Mouse (Mus musculus) lung, postnatal 36 days (tissue): ENCODE measurements around the gene Ldah.
A peak's percentile ranks its signal among the peaks of the same experiment; 100 is the strongest.

Source experiments
- DNase-seq: peaks from one replicate; pipeline ENCODE4 v3.0.0; 2022; ENCODE audit warnings: mixed read lengths

The Ldah gene

DNA sequence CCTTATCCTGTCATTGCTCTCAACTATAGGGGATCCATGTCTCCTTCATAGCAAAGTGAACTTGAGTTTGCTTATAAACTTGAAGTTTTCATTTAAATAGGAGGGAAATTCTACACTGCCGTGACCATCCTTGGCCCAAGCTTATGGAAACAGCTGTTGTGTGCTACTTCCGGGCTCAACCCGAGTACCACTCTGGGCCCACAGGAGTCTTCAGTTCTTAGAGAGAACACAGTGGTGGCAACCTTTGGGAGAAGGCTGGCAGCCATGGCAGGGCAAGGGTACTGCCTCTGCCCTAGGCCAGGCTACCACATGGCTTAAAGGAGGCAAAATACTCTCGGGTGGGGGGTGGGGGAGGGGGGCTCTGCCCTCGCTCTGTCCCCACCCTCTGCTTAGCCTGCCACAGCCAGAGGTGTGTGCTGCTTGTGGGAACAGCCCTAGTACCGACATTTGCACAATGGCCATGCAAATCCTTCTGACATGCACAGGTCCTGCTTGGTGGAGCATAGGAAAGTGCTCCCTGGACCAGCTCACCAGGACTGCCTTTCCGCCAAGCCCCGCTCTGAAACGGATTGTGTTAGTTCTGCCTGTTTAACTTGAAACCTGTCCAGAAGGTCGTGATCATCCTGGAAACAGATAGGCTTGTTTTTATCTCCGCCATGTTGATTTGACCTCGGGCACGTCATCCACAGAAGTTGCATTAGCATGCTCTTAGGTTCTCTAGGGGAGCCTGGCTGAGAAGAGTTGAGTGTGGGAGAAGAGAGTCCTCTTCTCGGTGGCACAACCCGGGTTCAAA lies 73.5 kb downstream of the Ldah start:
- DNase-seq = no peak

DNA sequence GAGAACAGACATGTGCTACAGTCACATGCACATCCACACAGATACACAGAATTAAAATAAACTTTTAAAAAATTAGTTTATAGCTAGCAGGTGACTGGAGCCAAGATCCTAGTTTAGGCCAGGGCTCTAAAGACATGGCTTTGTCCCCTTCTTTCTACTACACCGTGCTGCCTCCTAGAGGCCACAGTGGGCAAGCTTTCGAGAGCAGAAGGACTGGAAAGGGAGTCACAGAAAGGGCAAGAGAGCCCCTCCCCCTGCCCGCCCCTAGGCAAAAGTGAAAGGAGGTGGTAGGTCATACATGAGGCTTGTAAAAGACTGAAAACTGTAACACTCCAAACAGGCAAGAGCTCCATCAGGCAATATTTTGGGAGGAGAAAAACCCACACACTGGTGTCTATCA lies 80.1 kb downstream of the Ldah start:
- no peak for DNase-seq

DNA sequence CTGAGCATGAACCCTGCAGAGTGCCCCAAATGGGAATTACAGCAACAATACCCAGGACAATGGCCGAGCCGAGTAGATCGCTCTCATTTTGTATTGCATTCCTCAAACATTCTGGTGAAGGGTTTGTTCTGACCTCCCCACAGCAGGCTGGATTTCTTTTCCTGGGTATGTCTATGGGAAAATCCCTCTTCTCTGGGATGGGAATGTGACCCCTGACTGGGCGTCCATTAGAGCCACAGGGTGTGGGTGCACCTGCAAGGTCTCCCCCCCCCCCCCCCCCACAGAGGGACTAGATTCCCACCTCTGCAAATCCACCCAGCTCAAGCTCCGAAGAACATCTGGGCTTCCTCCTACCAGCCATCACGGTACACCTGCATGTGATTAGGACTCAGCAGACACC lies 81.2 kb downstream of the Ldah start:
- DNase-seq = no peak

- DNase-seq = no peak
These were observed 81.6 kb downstream of the Ldah start for GRCm38 (mm10) chr12:8289499-8289898.

DNA sequence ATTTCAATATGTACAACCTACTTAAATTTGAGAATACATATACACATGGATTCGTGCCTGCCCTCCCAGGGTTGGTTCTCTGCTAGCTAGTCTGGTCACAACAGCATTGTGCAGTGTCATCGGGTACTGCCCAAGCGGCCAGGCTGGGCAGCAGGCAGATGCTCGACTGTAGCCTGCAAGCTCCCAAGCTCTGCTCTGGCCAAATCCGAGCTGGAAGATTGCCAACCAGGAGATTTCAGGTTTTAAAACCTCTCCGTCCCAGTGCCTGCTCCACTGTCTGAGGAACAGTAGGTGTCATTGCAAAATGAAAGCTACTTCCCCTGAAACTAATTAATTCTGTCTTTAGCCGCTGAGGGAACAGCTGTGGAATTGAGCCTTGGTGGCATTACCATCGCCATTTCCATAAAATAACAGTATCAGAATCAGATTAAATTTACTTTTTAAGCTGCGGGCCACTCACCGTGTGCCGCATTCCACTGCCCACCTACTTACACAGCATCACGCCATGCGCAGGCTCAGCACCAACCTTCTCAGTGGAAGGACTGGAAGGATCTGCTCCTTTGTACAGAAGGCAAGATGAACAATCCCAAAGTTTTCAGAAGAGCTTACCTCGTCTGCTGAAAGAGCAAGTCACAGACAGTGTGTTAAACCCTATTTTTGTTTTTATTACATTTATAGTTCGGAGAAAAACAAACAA lies 83.4 kb downstream of the Ldah start:
- no peak for DNase-seq

- DNase-seq = no peak
These were observed 87.5 kb downstream of the Ldah start for GRCm38 (mm10) chr12:8295307-8295913.

DNA sequence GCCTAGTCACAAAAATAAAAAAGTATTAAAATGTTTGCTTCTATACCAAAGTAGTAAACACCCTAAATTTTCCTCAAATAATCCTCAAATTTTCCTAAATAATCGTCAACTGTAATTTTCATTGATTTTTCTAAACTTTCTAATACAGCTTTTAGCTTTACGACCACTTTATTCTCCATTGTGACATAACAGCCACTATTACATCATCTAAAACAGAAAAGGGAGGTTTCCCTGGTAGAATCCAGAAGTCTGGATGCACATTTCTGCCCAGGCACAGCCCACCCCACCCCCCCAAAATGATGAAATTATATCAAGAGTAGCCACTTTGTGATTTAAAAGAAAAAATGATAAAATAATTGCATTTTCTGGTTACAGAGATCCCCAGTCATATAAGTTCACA lies 88.2 kb downstream of the Ldah start:
- DNase-seq = no peak

GRCm38 (mm10) chr12:8297586-8298214 lies 89.8 kb downstream of the Ldah start:
- DNase-seq = no peak

- no peak for DNase-seq
These were observed 90.6 kb downstream of the Ldah start for GRCm38 (mm10) chr12:8298361-8299142.

- no peak for DNase-seq
These were observed 91.5 kb downstream of the Ldah start for GRCm38 (mm10) chr12:8299143-8300110.

DNA sequence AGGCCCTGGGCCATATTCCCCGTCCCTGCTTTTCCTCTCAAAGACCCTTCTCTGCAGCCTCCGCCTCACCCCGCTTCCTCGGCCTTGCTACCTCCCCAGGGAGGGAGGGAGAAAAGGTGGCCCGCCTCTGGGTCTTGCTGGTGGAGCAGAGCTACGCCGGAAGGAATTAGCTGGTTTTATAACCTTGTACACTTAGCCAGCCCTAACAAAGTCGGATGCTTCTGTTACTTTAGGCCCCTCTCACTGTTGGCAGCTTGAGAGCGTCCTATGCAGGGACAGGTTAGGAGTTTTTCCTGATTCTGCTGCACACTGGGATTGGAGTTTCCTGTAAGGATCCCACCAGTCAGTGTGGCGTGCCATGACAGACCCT lies 92.2 kb downstream of the Ldah start:
- DNase-seq = no peak

GRCm38 (mm10) chr12:8300521-8300920 lies 92.6 kb downstream of the Ldah start:
- no peak for DNase-seq

DNA sequence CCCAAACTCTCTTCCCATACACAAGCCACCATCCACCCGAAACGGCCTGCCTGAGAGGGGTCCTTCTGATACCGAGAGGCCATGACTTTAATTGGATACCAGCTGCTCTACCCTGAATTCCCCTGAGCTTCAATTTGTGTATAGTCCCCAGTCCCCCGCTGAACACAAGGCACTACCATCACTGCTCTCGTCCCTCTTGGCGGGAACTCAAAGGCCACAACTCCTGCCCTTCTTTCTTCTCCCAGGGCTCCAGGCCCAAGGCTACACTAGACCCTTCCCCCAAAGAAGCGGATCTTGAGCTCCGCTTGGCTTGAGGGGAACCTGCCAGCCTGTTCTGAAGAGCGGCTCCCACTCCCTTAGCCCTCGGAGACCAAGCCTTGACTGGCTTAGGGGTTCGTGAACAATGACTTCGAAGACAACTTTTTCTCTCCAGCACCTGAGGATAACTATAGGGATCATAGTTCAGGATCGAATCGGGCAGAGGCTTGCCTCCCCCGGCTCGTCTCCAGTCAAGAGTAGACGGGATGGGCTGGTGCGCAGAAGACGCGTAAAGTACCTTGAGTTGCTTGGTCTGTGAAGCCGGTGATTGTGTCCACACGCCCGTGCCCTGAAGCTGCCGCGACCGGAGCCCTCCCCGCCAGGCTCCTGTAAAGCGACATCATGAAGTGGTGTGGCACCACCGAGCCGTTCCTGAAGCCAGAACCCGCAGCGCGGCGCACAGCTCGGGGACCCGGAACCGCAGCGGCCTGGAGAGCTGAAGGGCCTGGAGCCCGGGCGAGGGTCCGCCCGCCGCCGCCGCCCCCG lies 93.3 kb downstream of the Ldah start:
- no peak for DNase-seq

DNA sequence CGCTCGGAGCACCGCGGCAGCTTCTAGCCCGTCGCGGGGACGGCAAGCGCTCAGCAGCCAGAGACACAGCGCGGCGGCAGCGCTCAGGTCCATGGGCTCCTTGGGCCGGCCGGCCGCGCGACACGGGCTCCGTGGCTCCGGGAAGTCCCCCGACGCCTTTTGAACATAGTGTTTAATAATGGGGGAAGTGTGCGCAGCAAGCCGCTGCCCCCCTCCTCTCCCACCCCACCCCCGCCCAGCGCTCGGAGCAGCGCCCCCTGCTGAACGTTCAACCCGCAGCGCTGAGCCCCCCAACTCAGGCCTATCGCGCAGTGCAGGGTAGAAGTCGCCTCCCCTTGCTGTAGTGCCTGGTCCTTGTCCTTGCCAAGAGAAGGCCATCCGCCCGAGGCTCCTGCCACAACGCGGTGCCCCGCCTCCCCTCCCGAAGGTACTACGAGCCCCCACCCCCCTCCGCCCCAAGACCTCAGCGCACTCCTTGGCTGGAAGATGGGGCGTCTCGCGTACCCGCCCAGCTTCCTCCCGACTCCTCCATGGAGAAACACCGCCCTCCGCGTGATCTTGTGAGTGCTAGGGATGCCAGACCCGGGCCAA lies 94.0 kb downstream of the Ldah start, which contains the start of gene Gdf7:
TSS of gene Gdf7 (minus strand) at position 114 of the 591 bp plus-strand sequence.
- no peak for DNase-seq

DNA sequence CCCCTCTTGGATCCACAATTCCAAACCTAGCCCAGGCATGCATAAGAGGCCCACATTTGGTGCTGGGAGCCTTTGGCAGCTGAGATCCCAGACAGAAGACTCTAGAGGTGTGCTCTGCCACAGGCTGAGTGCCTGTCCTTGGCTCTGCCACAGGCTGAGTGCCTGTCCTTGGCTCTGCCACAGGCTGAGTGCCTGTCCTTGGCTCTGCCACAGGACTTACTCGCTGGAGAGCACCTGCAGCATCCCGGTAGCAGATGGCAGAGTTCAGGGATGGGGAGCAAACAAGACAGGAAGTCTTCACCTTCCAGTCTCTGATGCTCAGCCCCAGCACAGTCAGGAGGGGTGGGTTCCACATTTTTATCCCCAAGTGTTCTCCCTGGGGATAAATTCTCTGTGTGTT lies 97.4 kb downstream of the Ldah start:
- DNase-seq = no peak

- DNase-seq = peak; percentile 70
These were observed 98.5 kb downstream of the Ldah start for GRCm38 (mm10) chr12:8306432-8306831.

DNA sequence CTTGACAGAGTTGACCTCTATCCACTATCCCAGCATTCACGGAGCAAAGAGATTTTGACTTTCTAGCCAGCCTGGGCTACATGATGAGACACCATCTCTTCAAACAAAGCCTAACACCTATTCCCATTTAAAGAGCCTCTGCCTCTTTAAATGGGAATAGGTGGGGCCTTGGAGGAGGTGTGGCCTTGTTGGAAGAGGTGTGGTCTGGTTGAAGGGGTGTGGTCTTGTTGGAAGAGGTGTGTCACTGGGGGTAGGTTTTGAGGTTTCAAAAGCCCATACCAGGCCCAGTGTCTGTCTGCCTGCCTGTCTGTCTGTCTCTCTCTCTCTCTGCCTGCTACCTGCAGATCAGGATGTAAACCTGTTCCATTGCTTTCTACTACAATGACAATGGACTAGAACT lies 99.0 kb downstream of the Ldah start:
- DNase-seq = no peak

GRCm38 (mm10) chr12:8310992-8311391 lies 103.1 kb downstream of the Ldah start:
- no peak for DNase-seq

GRCm38 (mm10) chr12:8312266-8312665 lies 104.4 kb downstream of the Ldah start:
- DNase-seq = no peak

DNA sequence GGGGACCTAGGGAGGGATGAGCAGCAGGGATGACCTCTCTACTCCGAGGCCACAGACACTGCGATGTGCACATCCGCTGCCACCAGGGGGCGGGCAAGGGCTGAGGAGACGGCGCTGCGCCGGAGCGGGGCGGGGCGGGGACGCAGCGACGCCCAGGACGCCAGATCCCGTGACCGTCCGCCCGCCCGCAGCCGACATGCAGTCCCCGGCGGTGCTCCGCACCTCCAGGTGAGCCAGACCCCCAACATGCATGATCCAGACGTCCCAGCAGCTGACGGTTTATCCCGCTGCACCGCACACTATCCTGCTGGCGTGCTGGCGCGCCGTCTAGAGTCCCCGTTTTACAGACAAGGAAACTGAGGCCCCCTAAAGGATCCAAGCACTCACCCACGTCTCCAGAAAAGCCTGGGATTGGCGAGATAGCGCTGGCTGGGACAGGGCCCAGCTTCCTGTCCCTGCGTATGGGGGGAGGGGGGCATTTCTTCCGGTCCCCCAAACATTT lies 105.4 kb downstream of the Ldah start, which contains the start of gene Hs1bp3:
TSS of gene Hs1bp3 (plus strand) at position 163 of the 502 bp plus-strand sequence.
- DNase-seq = peak; percentile 92
